Mouse (Mus musculus) spleen, adult 12 weeks (tissue): ENCODE measurements around the gene Bglap.

Source experiments
- DNase-seq: peaks from one replicate; pipeline ENCODE4 v3.0.0; 2022; ENCODE audit warnings: low spot score

Bglap gene

GRCm38 (mm10) chr3:88339006-88339405 lies 45.3 kb downstream of the Bglap start:
- DNase-seq: no peak

DNA sequence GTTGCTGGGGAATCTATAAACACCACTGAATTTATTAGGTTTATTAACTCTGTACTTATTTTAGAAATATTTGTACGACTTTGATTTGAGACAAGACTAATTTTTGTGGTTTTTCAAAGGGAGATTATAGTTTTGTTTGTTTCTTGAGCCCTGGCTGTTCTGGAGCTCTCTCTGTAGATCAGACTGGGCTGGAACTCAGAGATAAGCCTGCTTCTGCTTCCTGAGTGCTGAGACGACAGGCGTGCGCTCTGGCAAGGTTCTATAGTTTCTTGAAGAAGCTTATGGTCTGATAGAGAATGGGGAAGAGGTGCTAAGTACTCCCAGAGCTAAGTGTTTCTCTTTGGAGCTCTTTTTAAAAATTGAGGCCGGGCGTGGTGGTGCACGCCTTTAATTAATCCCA lies 45.9 kb downstream of the Bglap start:
- no peak for DNase-seq

DNA sequence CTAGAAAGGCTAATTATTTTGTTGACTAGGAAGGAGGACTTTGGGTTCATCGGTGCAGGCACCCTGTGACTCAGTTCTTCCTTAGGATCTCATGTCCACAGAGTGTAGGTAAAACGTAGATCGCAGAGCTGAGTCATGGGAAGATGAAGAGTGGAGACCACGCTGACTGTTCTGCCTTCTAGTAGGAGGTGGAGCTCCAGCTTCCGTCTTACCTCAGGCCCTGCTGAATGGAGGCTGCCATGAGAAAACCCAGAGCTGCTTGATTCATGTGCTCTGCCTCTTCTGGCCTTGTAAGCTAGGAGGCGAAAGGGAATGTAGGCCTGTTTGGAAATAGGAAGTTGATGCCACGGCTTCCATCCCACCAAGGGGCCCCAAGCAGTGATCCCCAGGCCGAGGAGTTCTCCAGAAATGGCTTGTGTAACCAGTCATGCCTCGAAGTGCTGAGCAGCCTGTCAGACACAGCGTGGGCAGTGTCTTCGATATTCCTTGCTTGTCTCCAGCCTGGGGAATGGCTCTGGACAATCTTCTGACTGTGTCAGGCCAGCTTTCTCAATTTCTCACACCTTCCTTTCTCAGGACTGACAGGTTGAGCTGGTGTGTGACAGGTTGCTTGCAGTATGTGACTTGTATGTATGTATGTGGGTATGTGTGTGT lies 46.8 kb downstream of the Bglap start:
- no peak for DNase-seq

GRCm38 (mm10) chr3:88336058-88337013 lies 47.9 kb downstream of the Bglap start, which contains the start of the genes Tmem79 and Smg5:
Gene Tmem79, minus strand, starts transcription at chr3:88336148.
Gene Smg5, plus strand, starts transcription at chr3:88336260.
- peak; percentile 97 for DNase-seq

DNA sequence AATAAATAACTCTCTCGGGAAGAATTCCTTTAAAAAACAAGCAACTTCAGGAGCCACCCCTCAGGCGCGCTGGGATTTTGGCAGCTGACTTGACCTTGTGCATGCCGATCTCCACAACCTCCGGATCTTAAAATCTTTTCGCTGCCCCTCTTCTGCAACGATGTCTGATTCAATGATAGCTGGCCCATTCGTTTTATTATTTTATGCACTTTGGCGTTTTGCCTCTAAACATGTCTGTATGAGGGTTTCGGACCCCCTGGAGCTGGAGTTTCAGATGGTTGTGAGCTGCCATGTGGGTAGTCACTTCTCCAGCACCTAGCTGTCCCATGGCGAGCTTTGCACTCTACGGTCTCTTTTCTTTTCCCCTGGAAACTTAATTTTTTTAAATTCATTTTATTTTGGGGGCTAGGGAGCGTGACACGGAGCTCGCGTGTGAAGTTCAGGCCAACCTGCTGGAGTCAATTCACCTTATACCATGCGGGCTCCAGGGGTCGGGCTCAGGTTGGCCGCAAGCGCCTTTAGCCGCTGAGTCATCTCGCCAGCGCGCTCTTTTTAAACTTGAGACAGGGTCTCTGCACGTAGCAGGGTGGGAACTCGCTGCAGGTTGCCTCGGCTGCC lies 48.7 kb downstream of the Bglap start:
- no peak for DNase-seq

DNA sequence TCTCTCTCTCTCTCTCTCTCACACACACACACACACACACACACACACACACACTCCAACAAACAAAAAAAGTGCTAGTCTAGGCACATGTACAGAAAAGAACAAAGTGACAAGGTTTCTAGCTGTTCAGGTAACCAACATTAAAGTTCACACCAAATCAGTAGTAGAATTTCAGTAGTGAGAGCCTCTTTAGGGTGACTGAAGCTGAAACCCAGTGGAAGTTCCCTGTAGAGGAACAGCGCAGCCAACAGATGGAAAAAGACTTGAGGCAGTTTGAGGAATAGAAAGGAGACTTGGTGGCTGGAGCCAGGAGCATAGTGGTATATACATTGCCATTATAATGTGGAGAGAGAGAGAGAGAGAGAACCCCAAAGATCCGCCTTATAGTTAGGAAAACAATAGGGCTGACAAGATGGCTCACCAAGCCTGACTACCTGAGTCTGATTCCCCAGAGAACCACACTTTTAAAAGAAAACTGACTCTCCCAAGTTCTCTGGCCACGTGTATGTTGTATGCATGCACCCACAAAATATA lies 49.3 kb downstream of the Bglap start:
- DNase-seq: no peak

- DNase-seq: no peak
Measured at GRCm38 (mm10) chr3:88334029-88334658, 50.1 kb downstream of the Bglap start.
